Mouse (Mus musculus): Measurements from ENCODE around the gene Rragc. TPM values are rescaled to one million over a fixed set of nuclear protein-coding genes. Genes with fewer than 3 reads are reported as not detected.
"Not testable (repeated sequence)": the region's sequence is repeated elsewhere in the genome, so short reads cannot be mapped to it uniquely, and the experiment has no call there.

Gene Rragc
- total and polyA plus RNA-seq, 2 experiments from 2014 or later = 34.2 to 43.0 TPM

DNA sequence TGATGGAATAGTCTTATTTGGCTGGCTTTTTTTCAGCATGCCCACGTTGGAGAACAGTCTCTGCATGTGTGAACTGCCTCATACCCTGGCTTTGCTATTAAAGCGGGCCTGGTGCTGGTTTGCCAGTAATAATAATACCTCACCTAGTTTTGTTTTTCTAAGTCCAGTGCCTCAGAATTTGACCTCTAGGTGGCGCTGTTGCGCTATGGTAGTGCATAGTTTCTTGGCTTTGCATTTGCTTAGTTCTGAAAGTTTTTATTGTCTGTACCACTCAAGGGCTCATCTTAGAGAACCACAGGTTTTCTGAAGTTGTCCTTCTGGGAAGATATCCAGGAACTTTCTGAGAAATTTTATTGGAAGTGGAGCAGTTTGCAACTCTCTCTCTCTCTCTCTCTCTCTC lies 22.6 kb downstream of the Rragc start:
- Histone ChIP-seq H3K4me3 (ENCODE audit: low read depth, low read length) (no peak overlapping the region), H3K36me3 (replicated peaks; ENCODE audit: control insufficient read depth, insufficient read depth, low read length) (peaks cover 22% of the 10 kb centered on the region), H3K9ac (replicated peaks; ENCODE audit: low read depth, low read length) (no peak overlapping the region), H3K27me3 (ENCODE audit: control insufficient read depth, insufficient read depth, low read length) (no peaks in the 10 kb centered on the region), H3K4me1 (ENCODE audit: control insufficient read depth, insufficient read depth) (no peaks in the 10 kb centered on the region), H3K4me2 (ENCODE audit: low read depth, low read length) (no peak overlapping the region), H3K27ac (ENCODE audit: low read depth) (no peak overlapping the region), H3K9me3 (replicated peaks; ENCODE audit: control insufficient read depth, low read length) (no peaks in the 10 kb centered on the region)
- DNase-seq (ENCODE audit: low spot score) (peak; percentile 59), ATAC-seq (ENCODE audit: insufficient read depth, low read depth) (no peak)
- TF ChIP-seq CTCF (IDR thresholded peaks at IDR 0.05; ENCODE audit: low read depth) = peak; percentile 82
- TF ChIP-seq EP300 (IDR thresholded peaks at IDR 0.05; ENCODE audit: low read depth) = no peak
- 5% methylated on average over 4 of the region's 4 CpGs for WGBS

DNA sequence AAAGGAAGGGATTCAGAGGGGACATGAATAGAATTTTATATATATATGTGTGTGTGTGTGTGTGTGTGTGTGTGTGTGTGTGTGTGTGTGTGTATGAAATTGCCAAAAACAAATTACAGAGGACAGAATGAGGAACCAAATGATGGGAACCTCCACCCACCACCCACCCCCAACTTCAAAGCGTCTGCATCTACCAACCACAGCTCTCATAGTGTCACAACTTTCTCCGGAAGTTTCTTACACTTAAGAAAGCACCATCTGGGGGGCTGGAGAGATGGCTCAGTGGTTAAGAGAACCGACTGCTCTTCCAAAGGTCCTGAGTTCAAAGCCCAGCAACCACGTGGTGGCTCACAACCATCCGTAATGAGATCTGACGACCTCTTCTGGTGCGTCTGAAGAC lies 23.6 kb downstream of the Rragc start:
- not testable (repeated sequence) for H3K4me1 ChIP-seq (ENCODE audit: control insufficient read depth, insufficient read depth); DNase-seq (ENCODE audit: low spot score); ATAC-seq (ENCODE audit: insufficient read depth, low read depth); H3K27me3 ChIP-seq (ENCODE audit: control insufficient read depth, insufficient read depth, low read length); H3K4me2 ChIP-seq (ENCODE audit: low read depth, low read length); H3K27ac ChIP-seq (ENCODE audit: low read depth); H3K9ac ChIP-seq (replicated peaks; ENCODE audit: low read depth, low read length); H3K9me3 ChIP-seq (replicated peaks; ENCODE audit: control insufficient read depth, low read length); H3K4me3 ChIP-seq (ENCODE audit: low read depth, low read length)
- peaks cover 11% of the 10 kb centered on the region for H3K36me3 ChIP-seq (replicated peaks; ENCODE audit: control insufficient read depth, insufficient read depth, low read length)
- 67% methylated on average over 7 of the region's 7 CpGs for WGBS

DNA sequence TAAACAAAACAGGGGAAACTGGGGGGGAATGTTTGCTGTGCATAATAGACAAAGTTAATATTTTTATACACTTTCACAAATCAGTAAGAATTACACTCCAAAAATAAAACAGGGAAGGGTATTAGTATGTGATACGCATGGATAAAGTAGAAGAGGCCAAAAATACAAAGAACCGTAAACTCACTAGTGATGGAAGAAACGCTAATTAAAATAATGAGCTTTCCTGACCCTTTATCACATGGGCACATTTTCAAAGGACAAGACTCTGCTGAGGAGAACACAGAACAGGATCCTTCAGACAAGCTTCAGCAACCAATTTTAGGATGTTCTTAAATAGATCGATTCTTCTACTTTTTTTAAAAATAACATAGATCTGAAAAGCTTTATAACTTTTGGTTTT lies 29.5 kb downstream of the Rragc start:
- Histone ChIP-seq H3K9me3 (replicated peaks; ENCODE audit: control insufficient read depth, low read length) (no peaks in the 10 kb centered on the region), H3K27me3 (ENCODE audit: control insufficient read depth, insufficient read depth, low read length) (no peaks in the 10 kb centered on the region), H3K36me3 (replicated peaks; ENCODE audit: control insufficient read depth, insufficient read depth, low read length) (no peaks in the 10 kb centered on the region), H3K4me3 (ENCODE audit: low read depth, low read length) (no peak overlapping the region), H3K4me2 (ENCODE audit: low read depth, low read length) (no peak overlapping the region), H3K9ac (replicated peaks; ENCODE audit: low read depth, low read length) (no peak overlapping the region), H3K27ac (ENCODE audit: low read depth) (no peak overlapping the region), H3K4me1 (ENCODE audit: control insufficient read depth, insufficient read depth) (no peaks in the 10 kb centered on the region)
- DNase-seq (ENCODE audit: low spot score) (no peak), ATAC-seq (ENCODE audit: insufficient read depth, low read depth) (no peak)
- no peak for TF ChIP-seq EP300 (IDR thresholded peaks at IDR 0.05; ENCODE audit: low read depth)
- no peak for TF ChIP-seq CTCF (IDR thresholded peaks at IDR 0.05; ENCODE audit: low read depth)
- WGBS = 87% methylated on average over 4 of the region's 4 CpGs

DNA sequence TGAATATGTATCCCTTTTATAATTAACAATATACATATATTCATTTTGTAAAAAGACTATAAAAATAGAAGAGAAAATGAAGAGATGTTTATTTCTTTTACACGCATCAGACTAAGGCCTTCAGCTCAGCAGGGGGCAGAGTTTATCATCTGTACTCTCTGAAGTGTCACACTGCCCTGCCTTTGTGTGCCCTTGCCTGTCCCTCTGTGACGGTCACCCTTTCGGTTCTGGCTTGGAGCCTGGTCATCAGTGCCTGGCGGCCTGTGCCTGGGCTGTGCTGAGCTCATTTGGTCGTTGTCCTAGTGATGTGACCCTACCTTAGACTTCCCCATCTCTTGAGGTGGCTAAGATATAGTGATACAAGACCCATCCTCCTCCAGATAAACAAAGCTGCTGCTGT lies 29.9 kb downstream of the Rragc start:
- no peak overlapping the region for H3K4me2 ChIP-seq (ENCODE audit: low read depth, low read length)
- H3K27me3 ChIP-seq (ENCODE audit: control insufficient read depth, insufficient read depth, low read length) = no peaks in the 10 kb centered on the region
- WGBS = 23% methylated on average over 5 of the region's 5 CpGs
- H3K4me1 ChIP-seq (ENCODE audit: control insufficient read depth, insufficient read depth) = no peaks in the 10 kb centered on the region
- no peaks in the 10 kb centered on the region for H3K9me3 ChIP-seq (replicated peaks; ENCODE audit: control insufficient read depth, low read length)
- ATAC-seq (ENCODE audit: insufficient read depth, low read depth) = no peak
- TF ChIP-seq EP300 (IDR thresholded peaks at IDR 0.05; ENCODE audit: low read depth) = no peak
- TF ChIP-seq CTCF (IDR thresholded peaks at IDR 0.05; ENCODE audit: low read depth) = no peak
- no peak overlapping the region for H3K27ac ChIP-seq (ENCODE audit: low read depth)
- no peak overlapping the region for H3K9ac ChIP-seq (replicated peaks; ENCODE audit: low read depth, low read length)
- no peak for DNase-seq (ENCODE audit: low spot score)
- no peaks in the 10 kb centered on the region for H3K36me3 ChIP-seq (replicated peaks; ENCODE audit: control insufficient read depth, insufficient read depth, low read length)
- H3K4me3 ChIP-seq (ENCODE audit: low read depth, low read length) = no peak overlapping the region

DNA sequence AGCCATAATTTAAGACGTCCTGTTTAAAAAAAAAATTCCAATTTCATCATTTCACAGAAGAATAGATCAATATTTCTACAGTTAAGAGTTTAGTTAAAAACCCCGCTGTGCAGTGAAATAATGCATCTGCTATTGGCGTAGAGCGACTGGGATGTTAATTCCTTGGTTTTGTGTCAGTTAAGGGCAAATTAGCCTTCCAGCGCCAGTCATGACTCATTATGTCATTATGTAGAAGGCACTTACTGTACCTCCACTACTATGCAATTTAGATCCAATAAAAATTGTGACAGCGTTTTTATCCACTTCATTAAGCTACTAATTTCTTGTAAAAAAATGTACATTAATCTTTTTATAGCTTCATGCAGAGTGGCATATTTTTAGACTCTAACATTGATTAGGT lies 31.7 kb downstream of the Rragc start:
- TF ChIP-seq EP300 (IDR thresholded peaks at IDR 0.05; ENCODE audit: low read depth) (no peak), CTCF (IDR thresholded peaks at IDR 0.05; ENCODE audit: low read depth) (no peak)
- no peak overlapping the region for H3K9ac ChIP-seq (replicated peaks; ENCODE audit: low read depth, low read length)
- no peak overlapping the region for H3K4me2 ChIP-seq (ENCODE audit: low read depth, low read length)
- no peaks in the 10 kb centered on the region for H3K4me1 ChIP-seq (ENCODE audit: control insufficient read depth, insufficient read depth)
- no peak overlapping the region for H3K27ac ChIP-seq (ENCODE audit: low read depth)
- WGBS = 88% methylated on average over 6 of the region's 6 CpGs
- ATAC-seq (ENCODE audit: insufficient read depth, low read depth) (no peak), DNase-seq (ENCODE audit: low spot score) (no peak)
- H3K4me3 ChIP-seq (ENCODE audit: low read depth, low read length) = no peak overlapping the region
- H3K27me3 ChIP-seq (ENCODE audit: control insufficient read depth, insufficient read depth, low read length) = no peaks in the 10 kb centered on the region
- no peaks in the 10 kb centered on the region for H3K36me3 ChIP-seq (replicated peaks; ENCODE audit: control insufficient read depth, insufficient read depth, low read length)
- no peaks in the 10 kb centered on the region for H3K9me3 ChIP-seq (replicated peaks; ENCODE audit: control insufficient read depth, low read length)

DNA sequence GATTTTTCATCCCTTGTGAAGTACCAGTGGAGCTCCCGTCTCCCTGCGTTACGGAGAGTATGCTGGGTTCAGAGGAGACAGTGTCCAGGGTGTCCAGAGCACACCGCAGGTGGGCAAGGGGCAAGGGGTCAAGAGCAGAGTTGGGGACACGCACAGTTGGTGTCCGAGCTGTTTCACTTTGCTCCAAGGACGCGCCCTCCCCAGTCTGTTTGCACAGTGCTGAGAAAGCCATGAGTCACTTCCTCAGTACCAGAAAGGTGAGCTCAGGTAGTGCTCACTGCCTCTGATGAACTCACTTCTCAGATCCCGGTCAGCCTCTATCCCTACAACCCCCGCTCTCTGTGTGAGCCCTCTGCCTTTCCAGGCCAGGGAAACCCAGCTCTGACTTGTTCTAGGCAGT lies 32.4 kb downstream of the Rragc start:
- no peak overlapping the region for H3K27ac ChIP-seq (ENCODE audit: low read depth)
- H3K4me1 ChIP-seq (ENCODE audit: control insufficient read depth, insufficient read depth) = no peaks in the 10 kb centered on the region
- H3K9me3 ChIP-seq (replicated peaks; ENCODE audit: control insufficient read depth, low read length) = no peaks in the 10 kb centered on the region
- no peaks in the 10 kb centered on the region for H3K27me3 ChIP-seq (ENCODE audit: control insufficient read depth, insufficient read depth, low read length)
- H3K4me2 ChIP-seq (ENCODE audit: low read depth, low read length) = no peak overlapping the region
- ATAC-seq (ENCODE audit: insufficient read depth, low read depth) (no peak), DNase-seq (ENCODE audit: low spot score) (no peak)
- 72% methylated on average over 10 of the region's 10 CpGs for WGBS
- H3K9ac ChIP-seq (replicated peaks; ENCODE audit: low read depth, low read length) = no peak overlapping the region
- H3K4me3 ChIP-seq (ENCODE audit: low read depth, low read length) = no peak overlapping the region
- no peaks in the 10 kb centered on the region for H3K36me3 ChIP-seq (replicated peaks; ENCODE audit: control insufficient read depth, insufficient read depth, low read length)
- TF ChIP-seq EP300 (IDR thresholded peaks at IDR 0.05; ENCODE audit: low read depth) (no peak), CTCF (IDR thresholded peaks at IDR 0.05; ENCODE audit: low read depth) (no peak)

Data from heart, postnatal 0 days (tissue).